Mouse (Mus musculus) neural tube, embryonic 13.5 days (tissue): ENCODE results near the gene Plekha1. TPM values are rescaled to one million over a fixed set of nuclear protein-coding genes. Genes with fewer than 3 reads are reported as not detected.

Source experiments
- ATAC-seq: fragments of 200-750 bp; cut with Nextera tagmentation; 2 replicates; pipeline ENCODE4 v1.8.0; 2017; ENCODE audit warnings: low read depth, mild to moderate bottlenecking, moderate TSS enrichment, moderate library complexity
- H3K27ac ChIP-seq: fragments of 300-500 bp; sonication (generic); replicated peaks from 2 replicates; pipeline ENCODE4 v1.5.1; 2015; ENCODE audit warnings: moderate library complexity, mild to moderate bottlenecking, inconsistent platforms
- H3K27me3 ChIP-seq: fragments of 300-500 bp; sonication (generic); 2 replicates; pipeline ENCODE4 v1.6.1; 2015; ENCODE audit warnings: mild to moderate bottlenecking, inconsistent platforms
- H3K36me3 ChIP-seq: fragments of 300-500 bp; sonication (generic); 2 replicates; pipeline ENCODE4 v1.6.1; 2015; ENCODE audit warnings: mild to moderate bottlenecking, inconsistent platforms
- H3K4me1 ChIP-seq: fragments of 300-500 bp; sonication (generic); replicated peaks from 2 replicates; pipeline ENCODE4 v1.6.1; 2015; ENCODE audit warnings: inconsistent platforms
- H3K4me2 ChIP-seq: fragments of 300-500 bp; sonication (generic); 2 replicates; pipeline ENCODE4 v1.6.1; 2015; ENCODE audit warnings: inconsistent platforms, mild to moderate bottlenecking, moderate library complexity
- H3K4me3 ChIP-seq: fragments of 300-500 bp; sonication (generic); 2 replicates; pipeline ENCODE4 v1.5.1; 2015; ENCODE audit warnings: mild to moderate bottlenecking, inconsistent platforms
- H3K9ac ChIP-seq: fragments of 300-500 bp; sonication (generic); 2 replicates; pipeline ENCODE4 v1.6.1; 2015; ENCODE audit warnings: moderate library complexity, mild to moderate bottlenecking, inconsistent platforms
- H3K9me3 ChIP-seq: fragments of 300-500 bp; sonication (generic); 2 replicates; pipeline ENCODE4 v1.6.1; 2016; ENCODE audit warnings: inconsistent platforms
- WGBS: fragments of 180-500 bp; shearing (Covaris S2); methylation state at CpG from one replicate; pipeline ENCODE4 v1.1.7; 2015; 5-methylcytosine and 5-hydroxymethylcytosine counted together
- polyA plus RNA-seq: library from polyadenylated mRNA; unstranded; fragments of >200 nt; fragmentation: Nextera tagmentation; extraction: Ambion mirVana; gene quantifications from 2 replicates; pipeline ENCODE4 v1.2.1, GENCODE M21; 2015

Plekha1 gene
- polyA plus RNA-seq, 1 experiment from 2014 or later = 64.1 TPM

GRCm38 (mm10) chr7:130834958-130835861 is 30.3 kb upstream of the Plekha1 start:
- peak overlapping the region; percentile 83 for H3K27ac ChIP-seq
- no peak overlapping the region for H3K4me3 ChIP-seq
- 0 out of 2 replicates have a peak, but pooled peaks cover 8% of the 10 kb centered on the region for H3K27me3 ChIP-seq
- H3K9ac ChIP-seq = 0 out of 2 replicates have a peak overlapping the region, but pooled peaks have one; percentile 49
- 5% methylated on average over 18 of the region's 18 CpGs for WGBS
- H3K4me2 ChIP-seq = 0 out of 2 replicates have a peak overlapping the region, but pooled peaks have one; percentile 11
- peak; percentile 33 for ATAC-seq
- H3K36me3 ChIP-seq = no peaks in the 10 kb centered on the region
- peaks cover 44% of the 10 kb centered on the region for H3K4me1 ChIP-seq
- no peaks in the 10 kb centered on the region for H3K9me3 ChIP-seq

- H3K36me3 ChIP-seq = no peaks in the 10 kb centered on the region
- WGBS = 55% methylated on average over 9 of the region's 9 CpGs
- no peak for ATAC-seq
Observed at GRCm38 (mm10) chr7:130836066-130836465, 29.5 kb upstream of the Plekha1 start.

GRCm38 (mm10) chr7:130837941-130838657 is 27.5 kb upstream of the Plekha1 start:
- Histone ChIP-seq H3K9ac (0 out of 2 replicates have a peak overlapping the region, but pooled peaks have one; percentile 14), H3K4me1 (peaks cover 44% of the 10 kb centered on the region), H3K4me3 (no peak overlapping the region), H3K4me2 (no peak overlapping the region), H3K27ac (peak overlapping the region; percentile 65), H3K9me3 (no peaks in the 10 kb centered on the region), H3K36me3 (no peaks in the 10 kb centered on the region), H3K27me3 (0 out of 2 replicates have a peak, but pooled peaks cover 3% of the 10 kb centered on the region)
- ATAC-seq = peak; percentile 77
- 14% methylated on average over 12 of the region's 12 CpGs for WGBS

More at GRCm38 (mm10) chr7:130836066-130836465, 29.5 kb upstream of the Plekha1 start:
- H3K4me3 ChIP-seq = no peak overlapping the region
- H3K27ac ChIP-seq = no peak overlapping the region
- H3K27me3 ChIP-seq = 0 out of 2 replicates have a peak, but pooled peaks cover 8% of the 10 kb centered on the region
- peaks cover 44% of the 10 kb centered on the region for H3K4me1 ChIP-seq
- H3K9ac ChIP-seq = no peak overlapping the region
- no peak overlapping the region for H3K4me2 ChIP-seq
- H3K9me3 ChIP-seq = no peaks in the 10 kb centered on the region

GRCm38 (mm10) chr7:130838658-130839025 is 26.9 kb upstream of the Plekha1 start:
- Histone ChIP-seq H3K9ac (no peak overlapping the region), H3K36me3 (no peaks in the 10 kb centered on the region), H3K4me1 (peaks cover 44% of the 10 kb centered on the region), H3K27ac (peak overlapping the region; percentile 65), H3K9me3 (no peaks in the 10 kb centered on the region), H3K4me3 (no peak overlapping the region), H3K4me2 (no peak overlapping the region), H3K27me3 (0 out of 2 replicates have a peak, but pooled peaks cover 3% of the 10 kb centered on the region)
- ATAC-seq = no peak
- 59% methylated on average over 3 of the region's 3 CpGs for WGBS

GRCm38 (mm10) chr7:130839380-130840100 is 26.0 kb upstream of the Plekha1 start:
- no peaks in the 10 kb centered on the region for H3K9me3 ChIP-seq
- H3K4me2 ChIP-seq = no peak overlapping the region
- no peak for ATAC-seq
- peaks cover 40% of the 10 kb centered on the region for H3K4me1 ChIP-seq
- WGBS = 85% methylated on average over 12 of the region's 12 CpGs
- no peak overlapping the region for H3K27ac ChIP-seq
- H3K9ac ChIP-seq = no peak overlapping the region
- H3K36me3 ChIP-seq = no peaks in the 10 kb centered on the region
- no peaks in the 10 kb centered on the region for H3K27me3 ChIP-seq
- H3K4me3 ChIP-seq = no peak overlapping the region

GRCm38 (mm10) chr7:130847164-130847718 is 18.3 kb upstream of the Plekha1 start:
- H3K4me1 ChIP-seq = no peaks in the 10 kb centered on the region
- no peaks in the 10 kb centered on the region for H3K36me3 ChIP-seq
- no peak overlapping the region for H3K4me3 ChIP-seq
- no peaks in the 10 kb centered on the region for H3K9me3 ChIP-seq
- no peak overlapping the region for H3K27ac ChIP-seq
- H3K27me3 ChIP-seq = no peaks in the 10 kb centered on the region
- WGBS = 87% methylated on average over 17 of the region's 17 CpGs
- no peak overlapping the region for H3K9ac ChIP-seq
- H3K4me2 ChIP-seq = no peak overlapping the region
- no peak for ATAC-seq

GRCm38 (mm10) chr7:130854684-130855292 is 10.8 kb upstream of the Plekha1 start:
- H3K4me2 ChIP-seq = no peak overlapping the region
- 73% methylated on average over 4 of the region's 4 CpGs for WGBS
- no peak overlapping the region for H3K9ac ChIP-seq
- no peaks in the 10 kb centered on the region for H3K9me3 ChIP-seq
- peaks cover 10% of the 10 kb centered on the region; the same call in 1 of the 2 replicates for H3K4me1 ChIP-seq
- H3K27me3 ChIP-seq = no peaks in the 10 kb centered on the region
- no peaks in the 10 kb centered on the region for H3K36me3 ChIP-seq
- H3K27ac ChIP-seq = no peak overlapping the region
- H3K4me3 ChIP-seq = no peak overlapping the region
- no peak for ATAC-seq

GRCm38 (mm10) chr7:130855681-130856080 is 9.9 kb upstream of the Plekha1 start:
- Histone ChIP-seq H3K4me2 (no peak overlapping the region), H3K27ac (no peak overlapping the region), H3K27me3 (no peaks in the 10 kb centered on the region), H3K4me3 (no peak overlapping the region), H3K9ac (no peak overlapping the region), H3K9me3 (no peaks in the 10 kb centered on the region), H3K36me3 (no peaks in the 10 kb centered on the region), H3K4me1 (peaks cover 18% of the 10 kb centered on the region)
- ATAC-seq = no peak
- WGBS = 34% methylated on average over 3 of the region's 3 CpGs

- no peaks in the 10 kb centered on the region for H3K36me3 ChIP-seq
Observed at GRCm38 (mm10) chr7:130857973-130858372, 7.6 kb upstream of the Plekha1 start.

GRCm38 (mm10) chr7:130859926-130860325 is 5.6 kb upstream of the Plekha1 start:
- Histone ChIP-seq H3K27ac (0 out of 2 replicates have a peak overlapping the region, but pooled peaks have one; percentile 63), H3K4me1 (peaks cover 36% of the 10 kb centered on the region), H3K4me2 (no peak overlapping the region), H3K9ac (no peak overlapping the region), H3K36me3 (no peaks in the 10 kb centered on the region), H3K4me3 (no peak overlapping the region), H3K27me3 (no peaks in the 10 kb centered on the region), H3K9me3 (no peaks in the 10 kb centered on the region)
- ATAC-seq = no peak
- WGBS = 16% methylated on average over 5 of the region's 5 CpGs

More at GRCm38 (mm10) chr7:130857973-130858372, 7.6 kb upstream of the Plekha1 start:
- Histone ChIP-seq H3K9ac (no peak overlapping the region), H3K4me1 (peaks cover 36% of the 10 kb centered on the region), H3K9me3 (no peaks in the 10 kb centered on the region), H3K27ac (no peak overlapping the region), H3K4me2 (no peak overlapping the region), H3K27me3 (no peaks in the 10 kb centered on the region), H3K4me3 (no peak overlapping the region)
- ATAC-seq = no peak
- 68% methylated on average over 6 of the region's 6 CpGs for WGBS

- Histone ChIP-seq H3K4me1 (peaks cover 31% of the 10 kb centered on the region), H3K9ac (no peak overlapping the region), H3K4me3 (no peak overlapping the region), H3K36me3 (no peaks in the 10 kb centered on the region), H3K27ac (peak overlapping the region; percentile 63), H3K4me2 (peak overlapping the region; percentile 11; the same call in 1 of the 2 replicates), H3K9me3 (no peaks in the 10 kb centered on the region), H3K27me3 (no peaks in the 10 kb centered on the region)
- peak; percentile 22; the same call in 1 of the 2 replicates for ATAC-seq
- WGBS = 11% methylated on average over 11 of the region's 11 CpGs
Observed at GRCm38 (mm10) chr7:130860721-130861142, 4.8 kb upstream of the Plekha1 start.
